Mouse (Mus musculus) C2C12 (cell line): ENCODE measurements at regions not wholly inside any gene's neighbourhood (a gene's known extent, or its start where the extent isn't known, plus 50 kb on each side); places are given as distances from the start of the nearest gene placed in this dataset.

ENCODE experiments used
- H3K27me3 ChIP-seq: one replicate; pipeline ENCODE4 v1.6.1; 2011; ENCODE audit not compliant: control insufficient read depth, insufficient read depth, insufficient read length
- H3K36me3 ChIP-seq: one replicate; pipeline ENCODE4 v1.6.1; 2011; ENCODE audit not compliant: control insufficient read depth, insufficient read depth
- H3K4me3 ChIP-seq: one replicate; pipeline ENCODE4 v1.5.1; 2011; ENCODE audit warnings: mild to moderate bottlenecking, control low read depth; ENCODE audit not compliant: poor library complexity, insufficient read depth, severe bottlenecking
- H3K79me2 ChIP-seq: one replicate; pipeline ENCODE4 v1.6.1; 2011; ENCODE audit not compliant: control insufficient read depth, insufficient read depth
- H3K79me3 ChIP-seq: one replicate; pipeline ENCODE4 v1.6.1; 2011; ENCODE audit warnings: low read depth, control low read depth
- H3ac ChIP-seq: one replicate; pipeline ENCODE3; 2011; ENCODE audit warnings: low read depth; ENCODE audit not compliant: control insufficient read depth, insufficient read length
- CEBPB ChIP-seq: IDR thresholded peaks from one replicate; pipeline ENCODE4 v1.6.1; 2011; ENCODE audit warnings: low read depth, mild to moderate bottlenecking, control low read depth, moderate library complexity
- CTCF ChIP-seq: IDR thresholded peaks from one replicate; pipeline ENCODE4 v1.5.1; 2011; ENCODE audit not compliant: control insufficient read depth, insufficient read depth, insufficient read length
- FOSL1 ChIP-seq: IDR thresholded peaks from one replicate; pipeline ENCODE4 v1.8.0; 2011; ENCODE audit warnings: mild to moderate bottlenecking, low read length; ENCODE audit not compliant: poor library complexity, insufficient read depth, severe bottlenecking
- MAX ChIP-seq: IDR thresholded peaks from one replicate; pipeline ENCODE4 v1.6.1; 2011; ENCODE audit warnings: mild to moderate bottlenecking, control low read depth
- MYOD1 ChIP-seq: IDR thresholded peaks from one replicate; pipeline ENCODE4 v1.6.1; 2011; ENCODE audit warnings: low read depth; ENCODE audit not compliant: control insufficient read depth, insufficient read length
- MYOG ChIP-seq: IDR thresholded peaks from one replicate; pipeline ENCODE4 v1.6.1; 2011; ENCODE audit not compliant: control insufficient read depth, insufficient read length; ENCODE audit errors: extremely low read depth
- USF1 ChIP-seq: IDR thresholded peaks from one replicate; pipeline ENCODE4 v1.6.1; 2011; ENCODE audit warnings: low read depth, mild to moderate bottlenecking, control low read depth, moderate library complexity

- Histone ChIP-seq H3K36me3 (no peaks in the 10 kb centered on the region), H3K4me3 (no peak overlapping the region), H3K79me2 (no peaks in the 10 kb centered on the region), H3K79me3 (no peaks in the 10 kb centered on the region), H3ac (no peak overlapping the region), H3K27me3 (no peaks in the 10 kb centered on the region)
- TF ChIP-seq FOSL1 (no peak), CTCF (no peak), USF1 (no peak), MYOD1 (no peak), MAX (no peak), CEBPB (no peak), MYOG (no peak)
Observed at GRCm38 (mm10) chr15:28140301-28140700, 63.3 kb upstream of the Dnah5 start.

- Histone ChIP-seq H3K4me3 (no peak overlapping the region), H3K27me3 (no peaks in the 10 kb centered on the region), H3K79me2 (no peaks in the 10 kb centered on the region), H3K79me3 (no peaks in the 10 kb centered on the region), H3K36me3 (no peaks in the 10 kb centered on the region), H3ac (no peak overlapping the region)
- TF ChIP-seq MAX (no peak), MYOD1 (no peak), MYOG (no peak), USF1 (no peak), FOSL1 (no peak), CEBPB (no peak), CTCF (no peak)
Observed at GRCm38 (mm10) chr15:28141345-28141744, 62.2 kb upstream of the Dnah5 start.

- TF ChIP-seq FOSL1: no peak
- TF ChIP-seq MYOD1: no peak
- no peak for TF ChIP-seq CEBPB
- no peak for TF ChIP-seq USF1
- no peak for TF ChIP-seq CTCF
- TF ChIP-seq MYOG: no peak
- TF ChIP-seq MAX: no peak
- H3K27me3 ChIP-seq: no peaks in the 10 kb centered on the region
Observed at GRCm38 (mm10) chr15:28144217-28144616, 59.3 kb upstream of the Dnah5 start.

GRCm38 (mm10) chr15:28144846-28145245 lies 58.7 kb upstream of the Dnah5 start:
- no peaks in the 10 kb centered on the region for H3K36me3 ChIP-seq
- H3K27me3 ChIP-seq: no peaks in the 10 kb centered on the region
- no peaks in the 10 kb centered on the region for H3K79me2 ChIP-seq
- no peak for TF ChIP-seq MYOG
- no peak for TF ChIP-seq USF1
- no peak for TF ChIP-seq MAX
- no peak for TF ChIP-seq CTCF
- TF ChIP-seq CEBPB: no peak
- TF ChIP-seq MYOD1: no peak
- no peak for TF ChIP-seq FOSL1
- H3ac ChIP-seq: no peak overlapping the region
- no peak overlapping the region for H3K4me3 ChIP-seq
- no peaks in the 10 kb centered on the region for H3K79me3 ChIP-seq

More at GRCm38 (mm10) chr15:28144217-28144616, 59.3 kb upstream of the Dnah5 start:
- Histone ChIP-seq H3K36me3 (no peaks in the 10 kb centered on the region), H3K4me3 (no peak overlapping the region), H3K79me2 (no peaks in the 10 kb centered on the region), H3ac (no peak overlapping the region), H3K79me3 (no peaks in the 10 kb centered on the region)

GRCm38 (mm10) chr15:28151678-28152077 lies 51.9 kb upstream of the Dnah5 start:
- H3K27me3 ChIP-seq: no peaks in the 10 kb centered on the region
- H3ac ChIP-seq: no peak overlapping the region
- no peaks in the 10 kb centered on the region for H3K79me2 ChIP-seq
- no peaks in the 10 kb centered on the region for H3K36me3 ChIP-seq
- H3K79me3 ChIP-seq: no peaks in the 10 kb centered on the region
- TF ChIP-seq MYOD1: no peak
- TF ChIP-seq CTCF: no peak
- no peak for TF ChIP-seq CEBPB
- no peak for TF ChIP-seq USF1
- no peak for TF ChIP-seq MYOG
- no peak for TF ChIP-seq MAX
- no peak for TF ChIP-seq FOSL1
- no peak overlapping the region for H3K4me3 ChIP-seq
